Mouse (Mus musculus) E14TG2a.4 (cell line): ENCODE data around the gene Wdr18.

Source experiments
- CTCF ChIP-seq: conservative IDR thresholded peaks from 2 replicates; pipeline ENCODE4 v1.5.1; 2014; ENCODE audit warnings: low read length
- POU5F1 ChIP-seq: IDR thresholded peaks from 2 replicates; pipeline ENCODE4 v1.6.1; 2014; ENCODE audit warnings: low read length, borderline replicate concordance

- TF ChIP-seq CTCF (peak; percentile 66), POU5F1 (no peak)
Observed at GRCm38 (mm10) chr10:79958140-79958816, 1.7 kb upstream of the Wdr18 start.
